Mouse (Mus musculus) intestine, postnatal 0 days (tissue): Measurements from ENCODE around the gene Klrb1c. TPM values are rescaled to one million over a fixed set of nuclear protein-coding genes. Genes with fewer than 3 reads are reported as not detected.
"Not testable (repeated sequence)": the region's sequence is repeated elsewhere in the genome, so short reads cannot be mapped to it uniquely, and the experiment has no call there.

ENCODE experiments used
- ATAC-seq: fragments of 200-750 bp; cut with Nextera tagmentation; 2 replicates; pipeline ENCODE4 v1.8.0; 2017; ENCODE audit warnings: mild to moderate bottlenecking, moderate TSS enrichment, moderate library complexity
- H3K27ac ChIP-seq: fragments of 300-500 bp; sonication (generic); 2 replicates; pipeline ENCODE4 v1.5.1; 2014; ENCODE audit warnings: mild to moderate bottlenecking, low read depth, low read length, moderate library complexity
- H3K27me3 ChIP-seq: fragments of 300-500 bp; sonication (generic); replicated peaks from 2 replicates; pipeline ENCODE4 v1.6.1; 2014; ENCODE audit warnings: low read length, mixed read lengths; ENCODE audit not compliant: control insufficient read depth, insufficient read depth
- H3K36me3 ChIP-seq: fragments of 300-500 bp; sonication (generic); 2 replicates; pipeline ENCODE4 v1.6.1; 2014; ENCODE audit warnings: mild to moderate bottlenecking, moderate library complexity; ENCODE audit not compliant: control insufficient read depth, insufficient read depth
- H3K4me1 ChIP-seq: fragments of 300-500 bp; sonication (generic); replicated peaks from 2 replicates; pipeline ENCODE4 v1.6.1; 2014; ENCODE audit warnings: antibody characterized with exemption, low read length, mixed read lengths; ENCODE audit not compliant: control insufficient read depth, insufficient read depth
- H3K4me2 ChIP-seq: fragments of 300-500 bp; sonication (generic); replicated peaks from 2 replicates; pipeline ENCODE4 v1.6.1; 2014; ENCODE audit warnings: low read depth, mild to moderate bottlenecking, moderate library complexity
- H3K4me3 ChIP-seq: fragments of 300-500 bp; sonication (generic); 2 replicates; pipeline ENCODE4 v1.5.1; 2014; ENCODE audit warnings: low read depth, low read length
- H3K9ac ChIP-seq: fragments of 300-500 bp; sonication (generic); 2 replicates; pipeline ENCODE4 v1.6.1; 2014; ENCODE audit warnings: mild to moderate bottlenecking, low read depth, low read length
- H3K9me3 ChIP-seq: fragments of 300-500 bp; sonication (generic); 2 replicates; pipeline ENCODE4 v1.6.1; 2016; ENCODE audit warnings: mixed run types; ENCODE audit not compliant: control insufficient read depth
- CTCF ChIP-seq: sonication (generic); IDR thresholded peaks from 2 replicates; pipeline ENCODE4 v1.5.1; 2016; ENCODE audit warnings: low read depth, mild to moderate bottlenecking, control low read depth, antibody characterized with exemption, moderate library complexity
- WGBS: fragments of 180-500 bp; shearing (Covaris S2); extraction: QIAGEN DNeasy Blood & Tissue Kit; methylation state at CpG from one replicate; pipeline ENCODE4 v1.1.7; 2014; 5-methylcytosine and 5-hydroxymethylcytosine counted together
- polyA plus RNA-seq: library from polyadenylated mRNA; unstranded; fragments of >200 nt; fragmentation: Nextera tagmentation; extraction: Ambion mirVana; gene quantifications from 2 replicates; pipeline ENCODE4 v1.2.1, GENCODE M21; 2015

Gene Klrb1c
- polyA plus RNA-seq, 1 experiment from 2014 or later = 0.27 TPM

- H3K4me3 ChIP-seq, H3K9me3 ChIP-seq, H3K9ac ChIP-seq, H3K27me3 ChIP-seq, H3K36me3 ChIP-seq, H3K4me1 ChIP-seq: not testable (repeated sequence)
- TF ChIP-seq CTCF = peak; percentile 86
- Histone ChIP-seq H3K27ac (peak overlapping the region; percentile 86), H3K4me2 (peak overlapping the region; percentile 45)
- WGBS = 26% methylated on average over 7 of the region's 8 CpGs
- ATAC-seq = peak; percentile 80
Observed at GRCm38 (mm10) chr6:128753610-128754224, 35.3 kb downstream of the Klrb1c start.

- not testable (repeated sequence) for H3K36me3 ChIP-seq, H3K4me2 ChIP-seq, H3K4me3 ChIP-seq, H3K9me3 ChIP-seq, H3K4me1 ChIP-seq, ATAC-seq, H3K27ac ChIP-seq, H3K9ac ChIP-seq, H3K27me3 ChIP-seq
- 64% methylated on average over 6 of the region's 6 CpGs for WGBS
Observed at GRCm38 (mm10) chr6:128747006-128747405, 42.0 kb downstream of the Klrb1c start.

- no peak overlapping the region for H3K4me3 ChIP-seq
- H3K4me1 ChIP-seq = no peaks in the 10 kb centered on the region
- H3K4me2 ChIP-seq = no peak overlapping the region
- ATAC-seq = no peak
- TF ChIP-seq CTCF = no peak
- no peak overlapping the region for H3K9ac ChIP-seq
- H3K27ac ChIP-seq = no peak overlapping the region
- no peaks in the 10 kb centered on the region for H3K9me3 ChIP-seq
- no peaks in the 10 kb centered on the region for H3K36me3 ChIP-seq
- WGBS = 91% methylated on average over 7 of the region's 7 CpGs
- H3K27me3 ChIP-seq = no peaks in the 10 kb centered on the region
Observed at GRCm38 (mm10) chr6:128737445-128737844, 51.6 kb downstream of the Klrb1c start.

- Histone ChIP-seq H3K27ac (no peak overlapping the region), H3K4me2 (no peak overlapping the region), H3K36me3 (no peaks in the 10 kb centered on the region), H3K9me3 (no peaks in the 10 kb centered on the region), H3K9ac (no peak overlapping the region), H3K4me3 (no peak overlapping the region), H3K27me3 (no peaks in the 10 kb centered on the region), H3K4me1 (no peaks in the 10 kb centered on the region)
- ATAC-seq = no peak
- peak; percentile 65 for TF ChIP-seq CTCF
Observed at GRCm38 (mm10) chr6:128736100-128736499, 52.9 kb downstream of the Klrb1c start.

GRCm38 (mm10) chr6:128734896-128735295, 54.1 kb downstream of the Klrb1c start:
- no peak overlapping the region for H3K9ac ChIP-seq
- H3K4me3 ChIP-seq = no peak overlapping the region
- H3K36me3 ChIP-seq = no peaks in the 10 kb centered on the region
- no peak for TF ChIP-seq CTCF
- no peak for ATAC-seq
- no peak overlapping the region for H3K4me2 ChIP-seq
- H3K27me3 ChIP-seq = no peaks in the 10 kb centered on the region
- H3K9me3 ChIP-seq = no peaks in the 10 kb centered on the region
- H3K27ac ChIP-seq = no peak overlapping the region
- H3K4me1 ChIP-seq = no peaks in the 10 kb centered on the region

- Histone ChIP-seq H3K27me3 (no peaks in the 10 kb centered on the region), H3K9me3 (no peaks in the 10 kb centered on the region), H3K9ac (no peak overlapping the region), H3K4me1 (no peaks in the 10 kb centered on the region), H3K4me2 (no peak overlapping the region), H3K4me3 (no peak overlapping the region), H3K27ac (no peak overlapping the region), H3K36me3 (no peaks in the 10 kb centered on the region)
- no peak for TF ChIP-seq CTCF
- 62% methylated on average over 5 of the region's 5 CpGs for WGBS
- ATAC-seq = no peak
Observed at GRCm38 (mm10) chr6:128733908-128734679, 54.9 kb downstream of the Klrb1c start.
